18 mouse cellular contexts compared by ENCODE assay signal in the genomic region with DNA sequence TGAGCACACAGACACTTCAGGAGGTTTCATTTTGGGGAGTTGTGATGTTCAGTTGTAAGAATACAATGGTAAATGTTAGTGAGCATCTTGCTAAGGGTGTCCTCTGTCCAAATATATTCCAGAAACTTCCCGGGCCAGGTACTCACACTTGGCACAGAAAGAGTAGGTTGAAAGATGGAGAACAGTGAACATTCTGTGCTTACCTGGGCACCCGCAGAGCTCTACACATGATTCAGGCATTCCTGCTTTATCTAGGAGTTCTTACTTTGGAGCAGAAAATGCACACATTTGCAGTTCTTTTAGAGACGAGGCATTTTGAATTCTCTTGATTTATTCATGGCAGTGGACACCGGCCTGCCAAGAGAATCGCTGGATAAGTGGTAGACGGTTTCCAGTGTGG. TPM values are rescaled to one million over a fixed set of nuclear protein-coding genes. Genes with fewer than 3 reads are reported as not detected.
DNase-seq lines count a peak whose midpoint lies in the region; ATAC-seq and TF ChIP-seq lines count a peak whose summit lies in the region.
"Had no signal": no experiment of that assay in that cellular context is flagged by ENCODE, and none has a peak within 500 bp of the region (broad histone marks: within the 10 kb centered on the region; RNA-seq: fewer than 3 reads in every experiment).

No protein-coding gene starts in this region.

- peak; percentile 49 for ATAC-seq in frontal cortex, adult (ENCODE audit: low TSS enrichment)
- ATAC-seq in lung, postnatal 0 days, result peak; percentile 56
- ATAC-seq in stomach, embryonic 16.5 days (ENCODE audit: insufficient read depth, low FRiP score), result no peak
- ATAC-seq in stomach, postnatal 0 days (ENCODE audit: low FRiP score, low TSS enrichment), result no peak
- ATAC-seq: CD4-positive, CD25-positive, alpha-beta regulatory T cell, adult 4 months; forebrain, embryonic 13.5 days; forebrain, embryonic 16.5 days had no signal

- H3K9me3 ChIP-seq in lung, postnatal 0 days (ENCODE audit: low read length), result no peaks in the 10 kb centered on the region
- H3K9me3 ChIP-seq in stomach, embryonic 16.5 days (replicated peaks; ENCODE audit: control insufficient read depth, low read length), result no peaks in the 10 kb centered on the region
- no peaks in the 10 kb centered on the region for H3K9me3 ChIP-seq in stomach, postnatal 0 days (ENCODE audit: control insufficient read depth, low read length)
- H3K9me3 ChIP-seq: forebrain, embryonic 10.5 days; forebrain, embryonic 13.5 days; hindbrain, embryonic 12.5 days; hindbrain, embryonic 15.5 days had no signal

- WGBS in lung, postnatal 0 days, result 52% methylated on average over 6 of the region's 6 CpGs
- 65% methylated on average over 6 of the region's 6 CpGs for WGBS in stomach, embryonic 16.5 days
- 63% methylated on average over 6 of the region's 6 CpGs for WGBS in stomach, postnatal 0 days

- no peak for DNase-seq in frontal cortex, postnatal 14 days (ENCODE audit: low spot score in 2 of 2)
- peak; percentile 28 for DNase-seq in lung, postnatal 0 days (ENCODE audit: low spot score)
- DNase-seq in lung, postnatal 14 days, result no peak
- DNase-seq in stomach, postnatal 0 days (ENCODE audit: low spot score), result no peak
- DNase-seq: adrenal gland, adult 2 months; adrenal gland, postnatal 14 days; cerebellum, postnatal 10 days; gastrocnemius, postnatal 25 days; heart, adult 2 months had no signal

- H3K4me2 ChIP-seq in lung, postnatal 0 days (replicated peaks; ENCODE audit: low read depth, low read length), result 0 out of 2 replicates have a peak overlapping the region, but pooled peaks have one; percentile 8
- no peak overlapping the region for H3K4me2 ChIP-seq in stomach, embryonic 16.5 days (ENCODE audit: low read depth, low read length)
- no peak overlapping the region for H3K4me2 ChIP-seq in stomach, postnatal 0 days (replicated peaks; ENCODE audit: low read depth)
- H3K4me2 ChIP-seq: forebrain, embryonic 13.5 days; heart, embryonic 11.5 days; hindbrain, embryonic 12.5 days; hindbrain, embryonic 15.5 days had no signal

- H3K27me3 ChIP-seq in lung, postnatal 0 days (replicated peaks; ENCODE audit: insufficient read depth, low read length), result no peaks in the 10 kb centered on the region
- no peaks in the 10 kb centered on the region for H3K27me3 ChIP-seq in stomach, embryonic 16.5 days (ENCODE audit: control insufficient read depth, insufficient read depth, low read length)
- H3K27me3 ChIP-seq in stomach, postnatal 0 days (ENCODE audit: control insufficient read depth, insufficient read depth, low read length), result no peaks in the 10 kb centered on the region
- H3K27me3 ChIP-seq: forebrain, embryonic 13.5 days; hindbrain, embryonic 12.5 days; hindbrain, embryonic 15.5 days had no signal

- H3K4me1 ChIP-seq in lung, postnatal 0 days (ENCODE audit: insufficient read depth, low read depth, low read length), result peaks cover 8% of the 10 kb centered on the region; the same call in 1 of the 2 replicates
- H3K4me1 ChIP-seq in stomach, embryonic 16.5 days (ENCODE audit: control insufficient read depth, insufficient read depth, low read length), result peaks cover 16% of the 10 kb centered on the region; the same call in 1 of the 2 replicates
- 0 out of 2 replicates have a peak, but pooled peaks cover 3% of the 10 kb centered on the region for H3K4me1 ChIP-seq in stomach, postnatal 0 days (replicated peaks; ENCODE audit: control insufficient read depth, insufficient read depth)
- H3K4me1 ChIP-seq: forebrain, embryonic 13.5 days; hindbrain, embryonic 15.5 days had no signal

- H3K4me3 ChIP-seq in lung, postnatal 0 days (ENCODE audit: low read depth, low read length), result no peak overlapping the region
- H3K4me3 ChIP-seq in stomach, embryonic 16.5 days (replicated peaks; ENCODE audit: low read length), result no peak overlapping the region
- no peak overlapping the region for H3K4me3 ChIP-seq in stomach, postnatal 0 days (ENCODE audit: low read depth, low read length)
- H3K4me3 ChIP-seq: forebrain, embryonic 10.5 days; forebrain, embryonic 13.5 days; heart, adult 2 months; hindbrain, embryonic 12.5 days; hindbrain, embryonic 15.5 days had no signal

- no peak overlapping the region for H3K9ac ChIP-seq in lung, postnatal 0 days (replicated peaks; ENCODE audit: low read depth)
- H3K9ac ChIP-seq in stomach, embryonic 16.5 days (ENCODE audit: low read length), result no peak overlapping the region
- H3K9ac ChIP-seq in stomach, postnatal 0 days (ENCODE audit: low read length), result no peak overlapping the region
- H3K9ac ChIP-seq: forebrain, embryonic 13.5 days; hindbrain, embryonic 12.5 days; hindbrain, embryonic 15.5 days had no signal

- peak overlapping the region; percentile 52; the same call in 1 of the 2 replicates for H3K27ac ChIP-seq in lung, postnatal 0 days (ENCODE audit: low read length)
- peak overlapping the region; percentile 35; the same call in 1 of the 2 replicates for H3K27ac ChIP-seq in stomach, embryonic 16.5 days (ENCODE audit: low read length)
- no peak overlapping the region for H3K27ac ChIP-seq in stomach, postnatal 0 days (replicated peaks)
- H3K27ac ChIP-seq: forebrain, embryonic 10.5 days; forebrain, embryonic 13.5 days; heart, adult 2 months; hindbrain, embryonic 12.5 days; hindbrain, embryonic 15.5 days had no signal

- TF ChIP-seq EP300 in lung, postnatal 0 days (IDR thresholded peaks at IDR 0.05), result no peak
- no peak for TF ChIP-seq EP300 in stomach, postnatal 0 days (optimal IDR thresholded peaks at IDR 0.05)

- no peaks in the 10 kb centered on the region for H3K36me3 ChIP-seq in lung, postnatal 0 days (ENCODE audit: insufficient read depth, low read length)
- H3K36me3 ChIP-seq in stomach, embryonic 16.5 days (ENCODE audit: control insufficient read depth, insufficient read depth, low read length), result no peaks in the 10 kb centered on the region
- H3K36me3 ChIP-seq in stomach, postnatal 0 days (ENCODE audit: control insufficient read depth, insufficient read depth, low read length), result no peaks in the 10 kb centered on the region
- H3K36me3 ChIP-seq: forebrain, embryonic 10.5 days; hindbrain, embryonic 12.5 days; hindbrain, embryonic 15.5 days had no signal

- no peak for TF ChIP-seq CTCF in lung, postnatal 0 days (IDR thresholded peaks at IDR 0.05)
- no peak for TF ChIP-seq CTCF in stomach, postnatal 0 days (IDR thresholded peaks at IDR 0.05; ENCODE audit: low read depth)

RNA-seq across cellular contexts. Expression of gene Map3k5, which starts 32.3 kb away (rescaled TPM):
- polyA plus RNA-seq in lung, postnatal 0 days (2015; fragmentation: Nextera tagmentation; extraction: Ambion mirVana), result 3.1 and 3.2 TPM in 2 replicates
- polyA plus RNA-seq in stomach, embryonic 16.5 days (2015; fragmentation: Nextera tagmentation; extraction: Ambion mirVana), result 2.6 and 2.7 TPM in 2 replicates
- 2.4 and 3.1 TPM in 2 replicates for polyA plus RNA-seq in stomach, postnatal 0 days (2015; fragmentation: Nextera tagmentation; extraction: Ambion mirVana)

RNA-seq across cellular contexts. Expression of gene Pex7, which starts 59.1 kb away (rescaled TPM):
- 40.3 TPM in 2 replicates for polyA plus RNA-seq in lung, postnatal 0 days (2015; fragmentation: Nextera tagmentation; extraction: Ambion mirVana)
- polyA plus RNA-seq in stomach, embryonic 16.5 days (2015; fragmentation: Nextera tagmentation; extraction: Ambion mirVana), result 41.3 and 42.7 TPM in 2 replicates
- 56.0 and 60.8 TPM in 2 replicates for polyA plus RNA-seq in stomach, postnatal 0 days (2015; fragmentation: Nextera tagmentation; extraction: Ambion mirVana)

Comparison
In these comparisons a context has a peak if more than half of its experiments do, and no peak if none do; other contexts are left out.
1. ATAC-seq: peak in frontal cortex, adult (single experiment) and lung, postnatal 0 days (single experiment); none in stomach, embryonic 16.5 days (single experiment) and stomach, postnatal 0 days (single experiment).